Mouse (Mus musculus) frontal cortex, postnatal 10 days (tissue): ENCODE measurements around the gene Esp3.
"Not testable (repeated sequence)": the region's sequence is repeated elsewhere in the genome, so short reads cannot be mapped to it uniquely, and the experiment has no call there.

Experiments
- DNase-seq, 2 experiments: peaks; one replicate each; pipeline ENCODE4 v3.0.0; 2022; ENCODE audit warnings: low spot score in 2 of 2, mixed read lengths in 1 of 2

The Esp3 gene

DNA sequence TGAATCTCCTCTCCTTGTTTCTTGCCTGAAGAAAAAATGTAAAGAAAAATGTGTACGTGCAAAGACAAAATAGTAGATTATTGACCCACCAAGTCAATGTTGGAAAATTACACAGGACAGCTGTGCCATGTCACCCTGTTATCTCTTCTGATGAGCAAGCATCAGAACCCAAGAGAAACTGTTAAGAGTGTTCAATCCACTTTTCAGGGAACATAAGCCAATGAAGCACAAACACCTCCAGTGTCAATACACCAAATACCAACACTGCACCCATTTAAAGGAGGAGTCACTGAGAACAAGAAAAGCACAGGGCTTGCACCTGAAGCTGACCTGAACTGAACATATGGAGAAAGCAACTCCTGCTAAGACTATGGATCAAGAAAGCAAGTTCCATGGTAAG is at the start of gene Esp3:
Esp3 (plus strand) TSS at position 301 of the 400 bp plus-strand sequence.
- DNase-seq: not testable (repeated sequence)

GRCm38 (mm10) chr17:40583906-40584305 is 48.0 kb upstream of the Esp3 start:
- not testable (repeated sequence) for DNase-seq

DNA sequence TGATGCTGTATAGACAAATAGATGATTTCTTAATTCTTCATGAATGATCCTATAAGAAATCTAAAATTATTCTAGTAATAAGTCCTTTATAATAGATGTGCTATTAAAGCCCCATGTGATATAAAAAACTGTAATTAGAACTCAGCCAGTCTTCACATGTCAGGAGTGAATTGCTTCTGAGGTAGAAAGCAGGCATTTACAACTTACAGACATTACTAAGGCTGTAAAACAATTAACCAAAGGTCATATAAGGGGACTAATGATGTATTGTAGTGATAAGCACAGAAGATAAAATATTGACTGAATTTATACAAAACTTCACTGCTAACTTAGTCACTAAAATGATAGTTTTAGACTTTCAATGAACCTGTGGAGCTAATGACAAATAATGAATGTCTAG is 40.6 kb upstream of the Esp3 start:
- DNase-seq: no peak

GRCm38 (mm10) chr17:40598294-40598693 is 33.6 kb upstream of the Esp3 start, which contains the start of gene Esp4:
Esp4 (plus strand) TSS chr17:40598594.
- DNase-seq: no peak

DNA sequence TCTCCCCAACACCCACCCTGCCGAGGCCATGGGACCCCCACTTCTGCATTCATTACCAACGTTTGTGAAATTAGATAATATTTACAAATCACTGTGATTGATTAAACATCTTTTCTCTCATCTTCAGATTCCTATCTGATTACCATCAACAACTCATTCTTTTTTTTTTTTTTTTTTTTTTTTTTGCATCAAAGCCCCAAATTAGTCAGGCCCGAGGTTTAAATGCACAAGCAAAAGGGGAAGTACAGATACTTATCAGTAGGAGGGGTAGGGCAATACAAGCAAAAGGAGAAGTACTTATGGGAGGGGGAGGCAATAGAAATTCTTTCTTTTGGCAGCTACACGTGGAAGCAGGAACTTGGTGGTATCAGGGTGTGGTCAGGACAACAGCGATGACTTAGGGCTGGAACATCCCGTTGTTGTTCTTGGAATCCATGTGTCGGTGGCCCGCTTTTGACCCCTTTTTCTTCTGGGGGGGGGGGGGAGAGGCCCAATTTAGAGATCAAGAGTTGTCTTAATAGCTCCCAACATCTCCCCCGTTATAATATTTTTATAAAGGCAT is 30.3 kb downstream of the Esp3 start:
- not testable (repeated sequence) for DNase-seq

DNA sequence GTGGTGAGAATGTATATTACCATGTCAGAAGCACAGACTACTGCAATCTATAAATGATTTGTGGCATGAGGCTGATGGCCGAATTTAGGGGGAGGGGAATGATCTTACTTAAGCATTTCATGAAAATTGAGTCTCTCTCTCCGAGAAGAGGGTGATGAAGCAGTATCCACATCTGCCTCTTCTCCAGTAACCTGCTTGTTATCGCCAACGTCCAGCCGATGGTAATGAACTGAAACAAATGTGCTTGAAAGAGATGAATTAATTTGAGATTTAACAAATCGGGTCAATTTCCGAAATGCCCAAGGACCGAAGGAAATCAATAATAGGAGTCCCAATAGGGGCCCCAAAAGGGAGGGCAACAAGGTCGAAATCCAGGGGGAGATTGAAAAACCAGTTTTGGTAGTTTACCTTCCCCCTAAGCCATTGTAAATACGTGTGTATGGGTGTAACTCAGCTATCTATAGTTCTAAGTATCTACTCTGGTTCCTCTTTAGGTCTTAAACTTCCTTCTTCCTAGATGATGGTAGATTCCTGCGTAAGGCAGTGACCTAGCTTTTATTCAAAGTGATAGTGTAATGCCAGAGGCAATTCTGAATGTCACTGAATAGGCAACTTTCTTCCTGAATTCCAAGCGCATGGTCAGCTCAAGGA is 31.4 kb downstream of the Esp3 start:
- DNase-seq: not testable (repeated sequence)
